Mouse (Mus musculus): ENCODE measurements at regions not wholly inside any gene's neighbourhood (a gene's known extent, or its start where the extent isn't known, plus 50 kb on each side); places are given as distances from the start of the nearest gene placed in this dataset.
"Not testable (repeated sequence)": the region's sequence is repeated elsewhere in the genome, so short reads cannot be mapped to it uniquely, and the experiment has no call there.

GRCm38 (mm10) chr13:73041233-73042040, 218.8 kb upstream of the Irx4 start:
- no peak for DNase-seq

DNA sequence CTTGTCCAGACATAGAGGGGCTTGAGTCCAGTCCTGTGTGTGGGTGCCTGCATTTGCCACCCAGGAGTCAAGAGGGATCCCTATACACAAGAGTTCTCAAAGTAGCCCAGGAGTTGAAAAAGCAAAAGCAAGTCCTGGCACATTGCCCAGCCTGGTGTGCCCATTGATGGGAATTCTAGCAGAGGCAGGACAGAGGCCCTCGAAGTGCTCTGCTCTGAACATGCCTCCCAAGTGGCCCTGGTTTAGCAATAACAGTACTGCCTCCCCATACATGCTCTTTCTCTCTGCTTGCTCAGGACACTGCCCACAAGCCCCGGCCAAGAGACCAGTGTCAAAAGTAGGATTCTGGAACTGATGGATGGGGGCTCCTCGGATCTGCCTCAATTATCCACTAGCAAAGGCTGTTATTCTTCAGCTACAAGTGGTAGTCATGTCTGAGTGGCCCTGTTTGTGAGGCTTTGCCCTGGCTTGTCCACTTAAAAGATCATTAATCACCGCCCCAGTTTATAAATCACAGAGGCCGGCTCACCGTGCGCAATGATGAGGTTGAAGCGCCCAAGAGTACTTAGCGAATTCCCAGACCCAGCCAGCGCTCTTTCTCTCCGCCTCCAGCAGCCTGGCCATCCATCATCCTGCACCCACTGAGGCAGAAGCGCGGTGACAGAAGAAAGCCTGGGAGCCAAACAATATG, 190.3 kb upstream of the Irx4 start:
- DNase-seq = peak in 1 of 2 experiments; percentile 30

DNA sequence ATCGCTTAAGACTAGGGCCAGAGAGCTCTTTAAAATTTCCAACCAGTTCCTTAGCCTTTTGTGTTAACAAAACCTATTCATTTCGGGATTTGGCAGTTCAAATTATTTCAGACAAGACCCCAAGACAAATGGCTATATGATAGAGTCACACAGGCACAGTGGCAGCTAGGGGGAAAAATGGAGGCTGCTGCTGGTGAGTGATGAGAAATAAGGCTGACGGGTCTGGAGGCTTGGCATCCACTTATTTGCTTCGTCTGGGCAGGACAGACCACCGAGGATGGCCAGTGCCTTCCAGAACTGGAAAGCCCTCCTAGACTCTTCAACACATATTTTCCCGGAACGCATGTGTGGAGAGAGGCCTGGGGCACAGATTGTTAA, 189.8 kb upstream of the Irx4 start:
- no peak for DNase-seq

GRCm38 (mm10) chr13:73071032-73071431, 189.2 kb upstream of the Irx4 start:
- DNase-seq = no peak

DNA sequence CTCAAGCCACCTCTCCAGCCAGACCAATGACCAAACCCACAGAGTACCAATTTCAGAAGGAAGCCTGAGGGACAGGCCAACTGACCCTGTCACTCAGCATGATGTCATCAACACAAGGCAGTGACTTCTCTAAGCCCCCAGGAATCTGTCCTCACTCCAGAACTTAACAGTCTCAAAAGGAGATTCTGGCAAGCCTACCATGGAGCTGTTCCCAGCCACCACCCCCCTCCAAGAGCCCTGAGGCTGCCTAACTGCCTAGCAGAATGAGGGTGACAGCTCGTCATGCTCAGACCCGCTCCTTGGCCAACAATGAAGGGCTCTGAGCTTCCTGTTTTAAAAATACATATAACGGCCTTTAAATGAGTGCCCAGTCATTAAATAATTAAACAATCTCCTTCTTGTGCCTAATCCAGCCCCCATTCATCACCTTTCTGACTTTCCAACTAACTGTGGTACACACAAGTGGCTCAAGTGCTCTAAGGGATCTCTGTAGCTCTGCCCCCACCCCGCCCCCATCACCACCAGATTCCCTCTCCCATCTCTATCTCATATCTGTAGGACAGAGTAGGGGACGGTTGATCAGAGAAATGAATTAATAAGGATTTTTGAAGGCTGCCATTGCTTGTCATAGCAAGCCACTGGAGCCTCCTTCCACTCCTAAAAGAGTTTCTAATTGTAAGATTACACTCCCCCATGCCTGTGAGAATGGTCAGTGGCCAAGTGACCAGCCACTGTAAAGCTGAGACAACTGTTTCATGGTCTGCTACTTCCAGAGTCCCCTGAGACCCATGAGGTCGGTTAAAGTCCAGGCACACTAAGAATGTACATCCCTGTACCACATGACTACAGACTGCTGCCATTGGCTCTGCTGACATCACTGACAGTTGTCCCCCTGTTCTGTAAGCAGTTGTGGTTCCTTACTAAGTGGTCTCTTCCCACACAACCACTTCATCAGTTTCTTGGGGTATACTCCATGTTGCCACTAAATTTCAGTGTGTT, 188.1 kb upstream of the Irx4 start:
- DNase-seq = no peak

DNA sequence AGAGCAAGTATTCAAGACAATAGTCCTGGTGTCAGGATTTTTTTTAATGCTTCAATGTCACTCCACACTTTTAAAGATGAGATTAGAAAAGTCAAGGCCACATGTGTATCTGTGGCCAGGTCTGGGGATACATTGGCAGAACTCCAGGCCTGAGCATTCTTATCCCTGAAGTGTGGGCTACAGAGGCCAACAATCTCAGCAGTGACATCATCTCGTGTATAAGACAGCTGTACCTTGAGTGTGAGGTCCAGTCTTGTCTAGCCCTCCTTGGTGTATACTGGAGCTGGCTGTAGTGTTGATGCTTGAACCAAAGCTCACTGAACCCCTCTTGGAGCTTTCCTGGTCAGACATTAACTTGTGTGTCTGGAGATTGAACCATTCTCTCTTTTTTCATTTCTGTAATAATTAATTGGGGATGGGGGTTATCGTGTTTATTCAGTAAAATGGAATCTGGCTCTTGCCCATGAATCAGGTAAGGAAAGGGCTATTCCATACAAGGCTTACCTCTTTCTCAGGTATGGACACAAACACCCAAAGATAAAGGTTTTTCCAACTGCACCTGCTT, 182.3 kb upstream of the Irx4 start:
- DNase-seq = peak in 1 of 2 experiments; percentile 16

DNA sequence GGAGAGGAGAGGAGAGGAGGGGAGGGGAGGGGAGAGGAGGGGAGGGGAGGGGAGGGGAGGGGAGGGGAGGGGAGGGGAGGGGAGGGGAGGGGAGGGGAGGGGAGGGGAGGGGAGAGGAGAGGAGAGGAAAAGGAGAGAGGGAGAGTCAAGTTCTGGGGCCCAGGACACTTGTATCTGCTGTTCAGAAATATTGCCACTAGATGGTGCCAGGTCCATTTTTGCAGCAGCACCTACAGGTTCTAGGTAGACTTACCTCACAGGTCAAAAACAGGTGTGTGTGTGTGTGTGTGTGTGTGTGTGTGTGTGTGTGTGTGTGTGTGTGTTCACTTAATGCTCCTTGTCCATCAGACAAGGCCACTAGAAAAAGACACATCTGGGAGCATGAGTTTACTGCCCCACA, 172.5 kb upstream of the Irx4 start:
- DNase-seq = not testable (repeated sequence)

- DNase-seq = no peak
Measured at GRCm38 (mm10) chr13:73091886-73092285, 168.4 kb upstream of the Irx4 start.

DNA sequence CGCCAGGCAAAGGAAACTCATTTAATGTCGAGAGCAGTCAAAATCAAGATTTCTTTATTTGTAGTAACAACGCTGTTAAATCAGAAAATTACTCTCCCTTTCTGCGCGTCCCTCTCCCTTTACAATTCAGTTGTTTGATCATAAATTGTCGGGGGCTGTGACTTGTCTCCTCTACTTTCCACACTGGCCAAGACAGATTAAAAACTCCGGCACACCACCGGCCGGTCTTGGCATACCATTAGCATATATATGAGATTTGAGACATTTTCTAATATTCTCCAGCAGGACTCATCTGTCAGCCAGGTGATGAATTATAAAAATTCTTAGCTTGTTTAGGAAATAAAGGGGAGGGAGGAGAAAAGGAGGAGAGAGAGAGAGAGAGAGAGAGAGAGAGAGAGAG, 162.8 kb upstream of the Irx4 start:
- no peak for DNase-seq

DNA sequence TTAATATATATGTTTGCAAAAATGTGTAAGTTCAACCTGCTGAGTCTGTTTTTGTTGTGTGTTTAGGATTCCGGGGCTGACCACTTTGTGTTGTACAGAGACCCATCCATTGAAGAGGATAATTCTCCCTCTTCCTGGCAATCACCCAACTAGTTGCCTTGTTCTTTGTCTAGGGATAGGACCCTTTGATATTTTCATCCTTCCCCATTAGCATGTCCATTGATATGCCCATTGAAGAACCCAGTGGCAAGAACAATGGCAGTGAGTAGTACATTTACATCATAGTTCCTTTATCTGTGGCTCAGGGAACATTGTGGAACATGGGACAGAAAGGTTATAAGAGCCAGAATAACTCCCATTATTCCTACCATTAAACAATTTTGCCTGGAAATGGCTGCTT, 160.9 kb upstream of the Irx4 start:
- DNase-seq = no peak

GRCm38 (mm10) chr13:73107250-73107993, 152.9 kb upstream of the Irx4 start:
- no peak for DNase-seq

- DNase-seq = no peak
Measured at GRCm38 (mm10) chr13:73116822-73117632, 143.3 kb upstream of the Irx4 start.

DNA sequence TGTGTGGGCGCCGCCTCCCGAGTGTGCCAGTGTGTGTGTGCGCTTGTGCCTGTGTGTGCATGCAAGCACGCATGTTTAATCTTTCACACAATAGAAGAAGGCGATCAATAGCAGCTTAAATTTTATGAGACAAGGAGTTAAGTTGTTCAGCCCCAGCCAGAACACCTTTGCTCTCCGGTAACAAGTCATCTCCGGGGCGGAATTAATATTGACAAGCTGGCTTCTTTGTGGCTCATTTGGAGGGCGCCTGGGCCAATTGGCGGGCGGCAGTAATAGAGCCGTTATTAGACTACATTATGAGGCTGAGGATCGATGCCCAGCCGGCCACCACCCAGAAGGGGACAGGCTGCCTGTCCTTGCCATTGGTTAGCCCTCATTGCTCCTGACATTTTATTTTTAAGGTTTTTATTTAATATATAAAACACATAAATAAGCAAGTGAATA, 142.6 kb upstream of the Irx4 start:
- DNase-seq = no peak

GRCm38 (mm10) chr13:73122945-73123344, 137.3 kb upstream of the Irx4 start:
- no peak for DNase-seq

GRCm38 (mm10) chr13:73131270-73131669, 129.0 kb upstream of the Irx4 start:
- peak; percentile 17 to 54 for DNase-seq

GRCm38 (mm10) chr13:73132746-73133145, 127.5 kb upstream of the Irx4 start:
- DNase-seq = no peak

DNA sequence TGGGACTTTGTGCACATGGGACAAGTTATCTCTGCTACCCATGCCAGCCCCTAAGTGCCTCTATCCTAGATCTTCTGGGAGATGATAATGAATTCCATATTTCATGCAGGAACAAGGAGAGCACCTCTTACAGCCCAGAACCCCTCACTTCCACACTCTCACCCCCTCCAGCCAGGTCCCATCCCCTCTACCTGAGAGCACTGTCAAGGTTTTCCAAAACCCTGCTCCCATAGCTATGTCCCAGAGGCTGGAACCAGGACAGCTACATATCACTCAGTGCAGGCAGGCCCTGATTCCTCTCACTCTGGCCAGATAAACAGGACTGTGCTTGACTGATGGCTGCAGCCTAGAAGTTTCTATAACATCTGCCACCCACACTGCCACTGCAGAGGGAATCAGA, 125.3 kb upstream of the Irx4 start:
- no peak for DNase-seq

- no peak for DNase-seq
Measured at GRCm38 (mm10) chr13:73141302-73141701, 119.0 kb upstream of the Irx4 start.

- DNase-seq = no peak
Measured at GRCm38 (mm10) chr13:73158016-73158415, 102.3 kb upstream of the Irx4 start.

- DNase-seq = no peak
Measured at GRCm38 (mm10) chr13:73159454-73159853, 100.8 kb upstream of the Irx4 start.

DNA sequence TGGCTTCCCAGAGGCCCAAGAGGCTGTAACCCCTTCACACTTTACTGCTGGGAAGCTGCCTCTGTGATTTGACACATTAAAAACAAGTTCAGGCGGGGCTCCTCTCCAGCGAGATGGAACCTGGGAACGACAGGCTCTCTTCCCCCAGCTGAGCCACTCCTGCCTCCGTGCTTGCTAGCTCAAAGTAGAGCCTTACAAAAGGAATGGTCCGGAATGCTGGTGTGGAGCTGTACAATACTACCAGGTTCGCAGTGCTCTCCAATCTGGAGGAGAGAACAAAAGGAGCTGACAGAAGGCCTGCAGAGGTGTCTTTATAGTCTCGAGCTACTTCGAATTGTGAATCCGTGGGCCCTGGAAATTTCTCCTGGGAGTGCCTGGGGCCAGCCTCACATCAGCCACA, 100.4 kb upstream of the Irx4 start:
- DNase-seq = no peak
